Mouse (Mus musculus): ENCODE measurements at regions not wholly inside any gene's neighbourhood (a gene's known extent, or its start where the extent isn't known, plus 50 kb on each side); places are given as distances from the start of the nearest gene placed in this dataset.

DNA sequence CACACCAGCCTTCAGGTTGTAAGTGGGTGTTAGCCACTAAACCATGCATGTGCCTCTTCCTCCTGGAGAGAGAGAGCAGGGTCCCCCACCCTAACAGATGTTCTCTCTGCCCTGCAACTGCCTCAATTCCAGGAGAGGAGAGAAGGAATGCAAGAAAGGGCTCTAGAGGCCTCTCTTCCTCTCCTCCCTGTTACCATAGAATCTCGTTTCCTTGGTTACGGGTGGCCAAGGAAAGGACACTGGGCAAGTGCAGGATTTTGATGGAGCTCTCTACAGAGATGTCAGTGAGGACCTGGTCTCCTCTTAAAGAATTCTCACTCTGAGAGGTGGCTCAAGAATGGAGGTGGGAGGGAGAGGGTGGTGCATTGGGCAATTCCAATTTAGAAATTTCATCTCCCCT lies 275.4 kb upstream of the N4bp1 start:
- TF ChIP-seq JUND (conservative IDR thresholded peaks at IDR 0.05; ENCODE audit: low read depth, low read length) (no peak), POLR2A (IDR thresholded peaks at IDR 0.05; ENCODE audit: low read depth, low read length) (no peak), NELFE (IDR thresholded peaks at IDR 0.05; ENCODE audit: low read depth, low read length) (no peak), CHD2 (IDR thresholded peaks at IDR 0.05; ENCODE audit: low read length) (no peak)
